Mouse (Mus musculus) testis, adult 2 months (tissue): ENCODE data around the gene Grin2b. TPM values are rescaled to one million over a fixed set of nuclear protein-coding genes. Genes with fewer than 3 reads are reported as not detected.

Experiments
- H3K27ac ChIP-seq: fragments of 200-500 bp; 2 replicates; pipeline ENCODE4 v1.5.1; 2012; ENCODE audit warnings: low read depth, low read length; ENCODE audit not compliant: control insufficient read depth, insufficient read depth
- H3K27me3 ChIP-seq: fragments of 200-500 bp; 2 replicates; pipeline ENCODE4 v1.6.1; 2012; ENCODE audit warnings: mild to moderate bottlenecking, low read length, moderate library complexity; ENCODE audit not compliant: control insufficient read depth, insufficient read depth
- H3K36me3 ChIP-seq: fragments of 200-500 bp; 2 replicates; pipeline ENCODE4 v1.6.1; 2012; ENCODE audit warnings: mild to moderate bottlenecking, low read length; ENCODE audit not compliant: control insufficient read depth, insufficient read depth
- H3K4me1 ChIP-seq: fragments of 200-500 bp; 2 replicates; pipeline ENCODE4 v1.6.1; 2012; ENCODE audit warnings: low read length; ENCODE audit not compliant: control insufficient read depth, insufficient read depth
- H3K4me3 ChIP-seq: fragments of 200-500 bp; 2 replicates; pipeline ENCODE4 v1.5.1; 2012; ENCODE audit warnings: low read depth, mild to moderate bottlenecking, low read length, moderate library complexity, mixed read lengths; ENCODE audit not compliant: control insufficient read depth
- CTCF ChIP-seq: fragments of 200-500 bp; IDR thresholded peaks from 2 replicates; pipeline ENCODE4 v1.5.1; 2012; ENCODE audit warnings: low read depth, mild to moderate bottlenecking, inconsistent platforms, low read length, moderate library complexity; ENCODE audit not compliant: control insufficient read depth, insufficient read depth, insufficient replicate concordance
- POLR2A ChIP-seq: fragments of 200-500 bp; IDR thresholded peaks from 2 replicates; pipeline ENCODE4 v1.6.1; 2012; ENCODE audit warnings: low read depth, mild to moderate bottlenecking, inconsistent platforms, low read length, moderate library complexity; ENCODE audit not compliant: control insufficient read depth
- polyA plus RNA-seq: library from polyadenylated mRNA; depleted of rRNA; stranded (reverse); fragments of >200 nt; gene quantifications from 2 replicates; pipeline ENCODE4 v1.2.3, GENCODE M21; 2012

Grin2b gene
- polyA plus RNA-seq, 1 experiment, result 5.6 TPM

DNA sequence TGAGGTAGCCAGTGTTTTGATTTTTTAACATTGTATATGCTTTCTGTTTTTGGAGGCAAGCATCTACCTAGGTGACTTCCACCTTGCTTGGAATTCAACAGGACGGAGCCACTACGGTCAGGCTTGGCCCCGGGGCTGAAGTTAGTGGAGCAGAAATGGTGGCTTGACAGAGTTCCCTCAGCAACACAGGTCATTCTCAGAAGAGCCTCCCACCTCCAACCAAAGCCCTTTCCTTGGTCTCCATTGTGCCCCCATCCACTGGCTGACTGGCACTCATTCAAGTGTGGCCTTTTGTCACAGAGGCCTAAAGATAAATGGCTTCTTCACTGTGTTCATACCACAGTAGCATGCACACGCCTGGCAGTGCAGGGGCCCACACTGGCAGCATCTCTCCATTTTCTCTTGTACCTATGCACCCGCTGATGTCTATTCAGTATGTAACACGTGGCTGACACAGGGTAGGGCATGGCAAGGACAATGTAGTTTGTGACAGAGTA lies 230.1 kb downstream of the Grin2b start:
- Histone ChIP-seq H3K36me3 (no peaks in the 10 kb centered on the region), H3K27me3 (no peaks in the 10 kb centered on the region), H3K4me1 (no peaks in the 10 kb centered on the region), H3K4me3 (no peak overlapping the region), H3K27ac (no peak overlapping the region)
- no peak for TF ChIP-seq POLR2A
- TF ChIP-seq CTCF, result no peak

DNA sequence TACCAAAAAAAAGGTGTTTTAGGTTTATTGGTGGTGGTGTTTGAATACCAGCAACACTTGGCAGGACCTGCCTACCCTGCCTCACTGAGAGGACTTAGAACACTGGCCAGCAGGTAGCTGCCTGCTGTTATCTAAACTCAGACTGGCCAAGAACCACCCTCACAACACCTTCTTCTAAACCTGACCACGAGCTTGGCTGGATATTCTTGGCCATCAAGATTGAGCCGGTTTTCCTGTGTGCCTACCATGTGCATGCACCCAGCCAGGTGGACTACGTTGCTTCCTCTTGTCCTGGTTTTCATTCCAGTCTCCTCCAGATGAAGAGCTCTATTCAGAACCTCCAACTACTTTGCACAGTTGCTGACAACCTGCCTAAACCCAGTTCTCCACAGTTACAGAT lies 240.4 kb downstream of the Grin2b start:
- TF ChIP-seq POLR2A, result no peak
- no peak for TF ChIP-seq CTCF
- no peak overlapping the region for H3K4me3 ChIP-seq
- H3K36me3 ChIP-seq, result no peaks in the 10 kb centered on the region
- H3K27ac ChIP-seq, result no peak overlapping the region
- no peaks in the 10 kb centered on the region for H3K4me1 ChIP-seq
- no peaks in the 10 kb centered on the region for H3K27me3 ChIP-seq

DNA sequence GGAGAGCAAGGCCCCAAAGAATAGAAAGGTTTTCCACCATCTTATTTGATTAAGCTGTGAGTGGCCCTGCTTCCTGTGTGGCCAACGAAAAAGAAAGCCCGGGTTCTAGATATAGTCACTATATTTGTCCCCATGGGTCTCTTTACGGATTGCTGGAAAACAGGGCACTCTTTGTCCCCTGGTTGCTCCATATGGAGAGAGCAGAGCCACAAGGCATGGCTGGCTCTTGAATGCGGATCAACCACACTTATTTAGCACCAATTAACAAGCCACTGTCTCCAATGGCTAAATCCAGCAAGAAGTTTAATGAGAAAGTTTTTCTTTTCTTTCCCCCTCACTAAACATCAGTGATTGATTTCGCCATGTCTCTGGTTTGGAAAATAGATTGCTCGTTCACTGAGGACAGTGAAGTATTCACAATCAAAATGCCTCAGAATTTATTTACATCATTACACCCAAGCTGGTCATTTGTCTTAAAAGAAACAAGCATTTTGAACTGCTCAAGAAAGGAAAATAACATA lies 240.9 kb downstream of the Grin2b start:
- H3K27ac ChIP-seq, result no peak overlapping the region
- TF ChIP-seq POLR2A (no peak), CTCF (no peak)
- no peaks in the 10 kb centered on the region for H3K36me3 ChIP-seq
- H3K4me1 ChIP-seq, result no peaks in the 10 kb centered on the region
- H3K27me3 ChIP-seq, result no peaks in the 10 kb centered on the region
- H3K4me3 ChIP-seq, result no peak overlapping the region

DNA sequence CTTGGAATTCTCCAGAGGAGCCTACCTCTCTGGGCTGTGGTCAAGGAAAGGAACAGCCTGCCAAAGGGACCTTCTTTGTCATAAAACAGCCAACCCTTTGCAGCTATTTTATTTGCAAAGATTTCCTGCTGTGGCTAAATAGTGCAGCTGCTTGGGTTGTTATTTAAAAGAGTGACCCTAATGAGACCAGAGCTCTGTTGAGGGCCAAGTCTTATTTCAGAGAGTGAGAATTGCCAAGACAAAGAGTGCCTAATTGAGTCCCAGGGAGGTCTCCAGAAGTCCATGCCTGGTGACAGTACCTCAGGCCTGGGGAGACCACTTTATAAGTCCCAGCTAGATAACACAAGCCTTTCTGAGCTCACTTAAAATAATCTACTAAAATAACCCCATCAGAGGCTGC lies 255.6 kb downstream of the Grin2b start:
- H3K27ac ChIP-seq, result no peak overlapping the region

DNA sequence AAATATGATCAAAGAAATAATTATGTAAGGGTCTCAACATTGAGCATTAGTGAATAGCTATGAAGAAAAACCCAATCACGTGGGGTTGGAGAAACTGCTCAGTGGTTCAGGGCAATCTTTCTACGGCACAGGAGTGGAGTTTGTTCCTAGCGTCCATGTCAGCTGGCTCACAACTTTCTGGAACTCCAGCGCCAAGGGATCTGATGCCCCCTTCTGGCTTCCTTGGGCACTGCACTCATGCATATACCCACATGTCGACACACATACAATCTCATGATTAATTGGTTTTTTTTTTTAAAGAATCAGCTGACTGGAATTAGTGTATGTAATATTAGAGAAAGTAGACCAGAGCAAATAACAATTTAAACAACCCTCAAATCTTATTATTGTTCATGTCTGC lies 258.7 kb downstream of the Grin2b start:
- no peak overlapping the region for H3K27ac ChIP-seq
- H3K4me1 ChIP-seq, result no peaks in the 10 kb centered on the region
- H3K36me3 ChIP-seq, result no peaks in the 10 kb centered on the region
- H3K27me3 ChIP-seq, result no peaks in the 10 kb centered on the region
- H3K4me3 ChIP-seq, result no peak overlapping the region
- TF ChIP-seq POLR2A (no peak), CTCF (peak; percentile 44; the same call in 1 of the 2 replicates)

More for the DNA sequence above, 255.6 kb downstream of the Grin2b start:
- Histone ChIP-seq H3K4me1 (no peaks in the 10 kb centered on the region), H3K4me3 (no peak overlapping the region), H3K36me3 (no peaks in the 10 kb centered on the region), H3K27me3 (no peaks in the 10 kb centered on the region)
- TF ChIP-seq CTCF (no peak), POLR2A (no peak)

DNA sequence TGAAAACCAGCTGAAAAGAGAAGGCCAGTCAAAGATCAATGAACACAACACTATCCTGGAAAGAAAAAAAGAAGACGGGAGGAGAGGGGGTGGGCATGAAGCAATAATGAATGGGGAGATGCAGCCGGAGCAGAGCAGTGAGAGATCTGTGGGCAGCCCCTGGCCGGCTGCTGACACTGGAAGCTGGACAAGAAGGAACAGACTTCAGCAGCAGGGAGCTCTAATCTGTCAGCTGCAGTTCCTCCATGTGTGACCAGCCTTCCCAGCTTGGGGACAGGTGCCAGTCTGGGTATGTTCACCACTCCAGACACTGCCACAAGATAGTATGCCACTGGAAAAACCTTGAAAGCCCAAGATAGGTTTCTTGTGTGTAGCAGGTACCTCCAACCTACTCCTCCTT lies 261.2 kb downstream of the Grin2b start:
- Histone ChIP-seq H3K4me1 (no peaks in the 10 kb centered on the region), H3K27ac (no peak overlapping the region), H3K36me3 (no peaks in the 10 kb centered on the region), H3K27me3 (no peaks in the 10 kb centered on the region), H3K4me3 (no peak overlapping the region)
- TF ChIP-seq POLR2A (no peak), CTCF (no peak)

DNA sequence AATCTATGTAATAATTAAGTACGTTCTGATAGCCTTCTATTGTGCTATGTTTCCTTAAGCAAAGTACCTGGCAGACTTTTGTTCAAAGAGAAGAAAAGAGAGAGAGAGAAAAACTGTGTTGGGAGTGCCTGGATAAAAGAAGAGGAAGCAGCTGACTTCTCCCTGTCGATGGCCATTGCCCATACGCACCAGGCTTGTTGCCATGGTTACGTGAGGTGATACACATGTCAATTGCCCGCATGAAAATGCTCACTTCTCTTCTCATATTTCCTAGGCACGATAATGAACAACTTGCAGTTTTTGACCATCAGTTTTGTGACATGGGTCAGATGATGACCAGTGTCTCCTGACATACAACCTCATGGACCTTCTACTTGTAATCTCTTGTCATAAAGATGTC lies 262.2 kb downstream of the Grin2b start:
- Histone ChIP-seq H3K27me3 (no peaks in the 10 kb centered on the region), H3K27ac (no peak overlapping the region), H3K4me3 (no peak overlapping the region), H3K4me1 (no peaks in the 10 kb centered on the region), H3K36me3 (no peaks in the 10 kb centered on the region)
- TF ChIP-seq POLR2A (no peak), CTCF (no peak)

DNA sequence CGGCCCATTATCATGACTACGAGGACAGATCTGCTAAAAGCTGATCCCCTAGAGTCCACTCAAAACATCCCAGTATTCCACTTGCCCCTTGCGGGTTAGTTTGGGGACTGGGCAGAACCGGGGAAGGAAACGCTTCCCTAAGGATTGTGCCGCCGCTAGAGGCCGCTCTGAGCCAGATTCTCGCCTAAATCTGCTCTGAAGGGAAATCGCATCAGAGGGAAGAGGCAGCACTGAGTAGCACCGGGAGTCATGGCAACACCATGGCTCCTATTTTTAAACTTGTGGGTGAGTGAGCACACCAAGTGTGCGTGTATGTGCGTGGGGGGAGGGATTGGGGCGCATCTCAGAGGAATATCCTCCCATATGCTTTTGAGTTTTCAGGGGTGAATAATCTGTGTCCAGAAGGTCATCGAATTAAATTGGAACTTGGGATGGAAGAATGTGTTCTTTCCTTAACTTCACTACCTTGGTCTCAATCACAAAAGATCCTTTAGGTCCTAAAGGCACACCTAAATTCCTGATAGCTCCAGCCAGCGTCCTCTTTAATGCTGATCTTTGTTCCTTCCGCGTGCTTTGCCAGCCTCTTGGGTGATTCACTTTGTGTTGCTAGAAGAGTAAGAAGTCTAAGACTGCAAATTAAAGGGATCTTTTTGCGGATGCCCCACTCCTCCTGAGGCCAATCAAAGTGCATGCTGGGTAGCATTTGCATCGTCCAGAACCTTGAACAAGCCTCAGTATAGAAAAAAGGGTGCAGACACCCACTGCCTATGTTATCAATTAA lies 265.6 kb downstream of the Grin2b start:
- Histone ChIP-seq H3K4me1 (no peaks in the 10 kb centered on the region), H3K36me3 (no peaks in the 10 kb centered on the region), H3K4me3 (no peak overlapping the region), H3K27me3 (no peaks in the 10 kb centered on the region), H3K27ac (no peak overlapping the region)
- TF ChIP-seq CTCF (peak; percentile 66; the same call in 1 of the 2 replicates), POLR2A (no peak)
